Mouse (Mus musculus): ENCODE measurements around the gene Pde8b. TPM values are rescaled to one million over a fixed set of nuclear protein-coding genes. Genes with fewer than 3 reads are reported as not detected.

The Pde8b gene
- polyA plus RNA-seq, 1 experiment from 2014 or later, result 0.63 TPM

- Histone ChIP-seq H3K4me2 (ENCODE audit: low read depth, low read length) (no peak overlapping the region), H3K36me3 (replicated peaks; ENCODE audit: insufficient read depth, low read length) (no peaks in the 10 kb centered on the region), H3K27me3 (ENCODE audit: insufficient read depth, low read length) (no peaks in the 10 kb centered on the region), H3K9me3 (ENCODE audit: low read length) (no peaks in the 10 kb centered on the region), H3K4me3 (ENCODE audit: low read depth, low read length) (no peak overlapping the region), H3K27ac (ENCODE audit: low read depth) (no peak overlapping the region), H3K4me1 (ENCODE audit: insufficient read depth) (no peaks in the 10 kb centered on the region), H3K9ac (replicated peaks) (no peak overlapping the region)
- ATAC-seq, result no peak
- no peak for DNase-seq
- 74% methylated on average over 7 of the region's 7 CpGs for WGBS (ENCODE audit: insufficient replicate concordance)
- TF ChIP-seq CTCF (IDR thresholded peaks at IDR 0.05; ENCODE audit: low read depth), result no peak
- TF ChIP-seq EP300 (IDR thresholded peaks at IDR 0.05; ENCODE audit: low read depth), result no peak
Observed at GRCm38 (mm10) chr13:95135326-95136150, 114.6 kb downstream of the Pde8b start.

GRCm38 (mm10) chr13:95131848-95132247, 118.3 kb downstream of the Pde8b start:
- Histone ChIP-seq H3K9ac (replicated peaks) (no peak overlapping the region), H3K9me3 (ENCODE audit: low read length) (no peaks in the 10 kb centered on the region), H3K4me1 (ENCODE audit: insufficient read depth) (no peaks in the 10 kb centered on the region), H3K36me3 (replicated peaks; ENCODE audit: insufficient read depth, low read length) (no peaks in the 10 kb centered on the region), H3K27ac (ENCODE audit: low read depth) (no peak overlapping the region), H3K4me2 (ENCODE audit: low read depth, low read length) (no peak overlapping the region), H3K27me3 (ENCODE audit: insufficient read depth, low read length) (no peaks in the 10 kb centered on the region), H3K4me3 (ENCODE audit: low read depth, low read length) (no peak overlapping the region)
- ATAC-seq (no peak), DNase-seq (no peak)
- WGBS (ENCODE audit: insufficient replicate concordance), result 73% methylated on average over 4 of the region's 4 CpGs
- TF ChIP-seq EP300 (IDR thresholded peaks at IDR 0.05; ENCODE audit: low read depth), result no peak
- TF ChIP-seq CTCF (IDR thresholded peaks at IDR 0.05; ENCODE audit: low read depth), result no peak

GRCm38 (mm10) chr13:95131041-95131440, 119.1 kb downstream of the Pde8b start:
- no peak overlapping the region for H3K4me2 ChIP-seq (ENCODE audit: low read depth, low read length)
- H3K27ac ChIP-seq (ENCODE audit: low read depth), result no peak overlapping the region
- no peaks in the 10 kb centered on the region for H3K9me3 ChIP-seq (ENCODE audit: low read length)
- H3K4me1 ChIP-seq (ENCODE audit: insufficient read depth), result no peaks in the 10 kb centered on the region
- no peak overlapping the region for H3K9ac ChIP-seq (replicated peaks)
- no peak overlapping the region for H3K4me3 ChIP-seq (ENCODE audit: low read depth, low read length)
- 52% methylated on average over 1 of the region's 1 CpGs for WGBS (ENCODE audit: insufficient replicate concordance)
- TF ChIP-seq CTCF (IDR thresholded peaks at IDR 0.05; ENCODE audit: low read depth), result no peak
- no peak for TF ChIP-seq EP300 (IDR thresholded peaks at IDR 0.05; ENCODE audit: low read depth)
- DNase-seq, result no peak
- no peak for ATAC-seq
- no peaks in the 10 kb centered on the region for H3K27me3 ChIP-seq (ENCODE audit: insufficient read depth, low read length)
- no peaks in the 10 kb centered on the region for H3K36me3 ChIP-seq (replicated peaks; ENCODE audit: insufficient read depth, low read length)

GRCm38 (mm10) chr13:95127288-95127687, 122.8 kb downstream of the Pde8b start:
- Histone ChIP-seq H3K27ac (ENCODE audit: low read depth) (no peak overlapping the region), H3K4me3 (ENCODE audit: low read depth, low read length) (no peak overlapping the region), H3K4me2 (ENCODE audit: low read depth, low read length) (no peak overlapping the region), H3K9me3 (ENCODE audit: low read length) (no peaks in the 10 kb centered on the region), H3K9ac (replicated peaks) (no peak overlapping the region), H3K36me3 (replicated peaks; ENCODE audit: insufficient read depth, low read length) (no peaks in the 10 kb centered on the region), H3K27me3 (ENCODE audit: insufficient read depth, low read length) (no peaks in the 10 kb centered on the region), H3K4me1 (ENCODE audit: insufficient read depth) (no peaks in the 10 kb centered on the region)
- DNase-seq (no peak), ATAC-seq (no peak)
- WGBS (ENCODE audit: insufficient replicate concordance), result 74% methylated on average over 10 of the region's 10 CpGs
- TF ChIP-seq CTCF (IDR thresholded peaks at IDR 0.05; ENCODE audit: low read depth), result no peak
- TF ChIP-seq EP300 (IDR thresholded peaks at IDR 0.05; ENCODE audit: low read depth), result no peak

- WGBS (ENCODE audit: insufficient replicate concordance), result 80% methylated on average over 10 of the region's 10 CpGs
- Histone ChIP-seq H3K27me3 (ENCODE audit: insufficient read depth, low read length) (no peaks in the 10 kb centered on the region), H3K9ac (replicated peaks) (no peak overlapping the region), H3K36me3 (replicated peaks; ENCODE audit: insufficient read depth, low read length) (no peaks in the 10 kb centered on the region), H3K27ac (ENCODE audit: low read depth) (no peak overlapping the region), H3K9me3 (ENCODE audit: low read length) (no peaks in the 10 kb centered on the region), H3K4me2 (ENCODE audit: low read depth, low read length) (no peak overlapping the region), H3K4me3 (ENCODE audit: low read depth, low read length) (no peak overlapping the region), H3K4me1 (ENCODE audit: insufficient read depth) (no peaks in the 10 kb centered on the region)
- no peak for ATAC-seq
- DNase-seq, result no peak
- no peak for TF ChIP-seq EP300 (IDR thresholded peaks at IDR 0.05; ENCODE audit: low read depth)
- TF ChIP-seq CTCF (IDR thresholded peaks at IDR 0.05; ENCODE audit: low read depth), result no peak
Observed at GRCm38 (mm10) chr13:95126801-95127200, 123.3 kb downstream of the Pde8b start.

GRCm38 (mm10) chr13:95125546-95126215, 124.5 kb downstream of the Pde8b start:
- Histone ChIP-seq H3K27ac (ENCODE audit: low read depth) (no peak overlapping the region), H3K9ac (replicated peaks) (no peak overlapping the region), H3K36me3 (replicated peaks; ENCODE audit: insufficient read depth, low read length) (no peaks in the 10 kb centered on the region), H3K9me3 (ENCODE audit: low read length) (no peaks in the 10 kb centered on the region), H3K4me3 (ENCODE audit: low read depth, low read length) (no peak overlapping the region), H3K27me3 (ENCODE audit: insufficient read depth, low read length) (no peaks in the 10 kb centered on the region), H3K4me2 (ENCODE audit: low read depth, low read length) (no peak overlapping the region), H3K4me1 (ENCODE audit: insufficient read depth) (no peaks in the 10 kb centered on the region)
- no peak for DNase-seq
- TF ChIP-seq EP300 (IDR thresholded peaks at IDR 0.05; ENCODE audit: low read depth), result no peak
- TF ChIP-seq CTCF (IDR thresholded peaks at IDR 0.05; ENCODE audit: low read depth), result no peak
- 74% methylated on average over 4 of the region's 4 CpGs for WGBS (ENCODE audit: insufficient replicate concordance)
- no peak for ATAC-seq
